Mouse (Mus musculus) lung, postnatal 0 days (tissue): Measurements from ENCODE around the gene Srgap2.

Experiments used
- CTCF ChIP-seq: IDR thresholded peaks from 2 replicates; pipeline ENCODE4 v1.5.1; 2016; ENCODE audit warnings: antibody characterized with exemption, mild to moderate bottlenecking
- EP300 ChIP-seq: IDR thresholded peaks from 2 replicates; pipeline ENCODE4 v1.6.1; 2016; ENCODE audit warnings: antibody characterized with exemption, mild to moderate bottlenecking, control low read depth

DNA sequence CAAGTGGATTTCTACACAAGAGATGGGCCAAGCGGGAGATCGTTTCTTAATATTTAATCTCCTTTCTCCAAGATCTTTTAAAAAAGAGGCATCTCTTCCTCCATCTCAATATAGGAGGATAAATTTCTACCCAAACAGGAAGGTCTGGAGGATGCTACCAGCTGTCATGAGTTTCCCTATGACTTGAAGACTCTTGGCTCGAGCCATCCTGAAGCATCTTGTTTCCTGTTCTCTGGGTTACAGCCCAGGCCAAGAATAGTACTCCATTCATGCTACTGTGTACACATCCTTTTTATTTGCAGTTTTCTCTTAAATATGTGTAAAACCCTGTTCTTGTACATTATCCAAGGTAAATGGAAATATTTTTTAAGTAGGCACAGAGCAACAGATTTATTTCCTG, 44.9 kb downstream of the Srgap2 start:
- no peak for TF ChIP-seq CTCF
- TF ChIP-seq EP300: no peak
